Comparison of ENCODE assay signal across 22 mouse cellular contexts in the genomic region with DNA sequence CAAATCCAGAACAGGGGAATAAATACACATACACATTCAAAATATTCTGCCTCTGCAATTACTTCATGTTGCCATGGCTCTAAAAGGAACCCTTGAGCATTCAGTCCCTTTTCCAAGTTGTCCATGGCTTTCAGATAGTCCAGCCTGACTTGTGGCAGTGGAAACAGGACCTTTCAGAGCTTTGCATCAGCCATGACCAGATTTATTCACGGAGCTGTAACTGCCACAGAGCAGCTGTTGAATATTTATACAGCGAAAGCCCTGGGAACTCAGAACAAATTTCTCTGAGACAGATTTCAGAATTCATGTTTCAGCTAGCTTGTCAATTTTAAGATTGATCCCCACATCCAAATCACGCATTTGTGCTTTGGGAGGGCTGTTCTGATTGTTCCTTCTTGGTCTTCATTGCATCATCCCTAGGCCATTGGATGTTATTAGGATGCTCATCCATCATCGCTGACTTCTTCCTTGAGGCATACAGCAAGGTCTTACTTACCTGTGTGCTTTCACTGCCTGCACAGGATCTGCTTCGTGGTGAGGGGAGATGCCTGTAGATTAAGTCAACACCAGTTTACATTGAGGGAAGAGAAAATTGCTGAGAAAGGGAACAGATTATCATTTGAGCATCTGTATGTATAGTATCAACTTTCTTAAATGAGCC.
DNase-seq lines count a peak whose midpoint lies in the region; ATAC-seq and TF ChIP-seq lines count a peak whose summit lies in the region.
"Had no signal": no experiment of that assay in that cellular context is flagged by ENCODE, and none has a peak within 500 bp of the region (broad histone marks: within the 10 kb centered on the region; RNA-seq: fewer than 3 reads in every experiment).

No protein-coding gene starts in this region.

- 69% methylated on average over 5 of the region's 5 CpGs for WGBS in midbrain, embryonic 15.5 days
- WGBS in midbrain, embryonic 10.5 days, result 81% methylated on average over 5 of the region's 5 CpGs
- WGBS in hindbrain, embryonic 14.5 days, result 65% methylated on average over 5 of the region's 5 CpGs
- WGBS in cerebellum, adult 2 months, result 60% methylated on average over 5 of the region's 5 CpGs

- H3K4me3 ChIP-seq in midbrain, embryonic 15.5 days, result no peak overlapping the region
- H3K4me3 ChIP-seq in midbrain, embryonic 10.5 days, result no peak overlapping the region
- no peak overlapping the region for H3K4me3 ChIP-seq in hindbrain, embryonic 14.5 days (replicated peaks; ENCODE audit: low read length)
- no peak overlapping the region for H3K4me3 ChIP-seq in myocyte
- H3K4me3 ChIP-seq in cerebellum, adult 2 months (replicated peaks; ENCODE audit: insufficient read depth, low read depth, low read length), result no peak overlapping the region
- H3K4me3 ChIP-seq: embryonic facial prominence, embryonic 10.5 days; forebrain, embryonic 13.5 days; heart, adult 2 months; heart, embryonic 15.5 days had no signal

- no peak overlapping the region for H3K4me2 ChIP-seq in midbrain, embryonic 15.5 days
- no peak overlapping the region for H3K4me2 ChIP-seq in hindbrain, embryonic 14.5 days (replicated peaks)
- H3K4me2 ChIP-seq in myocyte (ENCODE audit: low read depth), result peak overlapping the region; percentile 10
- H3K4me2 ChIP-seq: forebrain, embryonic 13.5 days; heart, embryonic 11.5 days; heart, embryonic 15.5 days had no signal

- no peak for DNase-seq in midbrain, embryonic 10.5 days (ENCODE audit: low spot score)
- DNase-seq in brain, adult 2 months (ENCODE audit: low read depth, low spot score), result peak; percentile 5
- no peak for DNase-seq in hindbrain, embryonic 14.5 days (ENCODE audit: low spot score)
- DNase-seq in lung, postnatal 14 days, result no peak
- no peak for DNase-seq in cerebellum, adult 2 months
- DNase-seq: adrenal gland, postnatal 10 days; B cell, adult 2 months; cerebellum, adult 18-20 months; cerebellum, postnatal 10 days; forebrain, postnatal 0 days; gastrocnemius, postnatal 14 days; heart, adult 2 months; heart, postnatal 14 days had no signal

- H3K27ac ChIP-seq in midbrain, embryonic 15.5 days, result no peak overlapping the region
- no peak overlapping the region for H3K27ac ChIP-seq in midbrain, embryonic 10.5 days (replicated peaks)
- H3K27ac ChIP-seq in hindbrain, embryonic 14.5 days, result no peak overlapping the region
- no peak overlapping the region for H3K27ac ChIP-seq in cerebellum, adult 2 months (ENCODE audit: insufficient read depth, low read length)
- H3K27ac ChIP-seq: embryonic facial prominence, embryonic 10.5 days; forebrain, embryonic 13.5 days; heart, adult 2 months; heart, embryonic 15.5 days had no signal

- no peaks in the 10 kb centered on the region for H3K4me1 ChIP-seq in midbrain, embryonic 15.5 days
- H3K4me1 ChIP-seq in midbrain, embryonic 10.5 days, result no peaks in the 10 kb centered on the region
- no peaks in the 10 kb centered on the region for H3K4me1 ChIP-seq in hindbrain, embryonic 14.5 days (replicated peaks; ENCODE audit: control insufficient read depth, insufficient read depth, low read length)
- no peaks in the 10 kb centered on the region for H3K4me1 ChIP-seq in cerebellum, adult 2 months (ENCODE audit: control insufficient read depth, insufficient read depth, low read length)
- H3K4me1 ChIP-seq: embryonic facial prominence, embryonic 10.5 days; forebrain, embryonic 13.5 days; heart, embryonic 15.5 days had no signal

- H3K27me3 ChIP-seq in midbrain, embryonic 15.5 days (replicated peaks), result no peaks in the 10 kb centered on the region
- no peaks in the 10 kb centered on the region for H3K27me3 ChIP-seq in midbrain, embryonic 10.5 days (ENCODE audit: low read depth, poor library complexity, severe bottlenecking)
- no peaks in the 10 kb centered on the region for H3K27me3 ChIP-seq in hindbrain, embryonic 14.5 days (ENCODE audit: control insufficient read depth, insufficient read depth, low read length)
- H3K27me3 ChIP-seq in myocyte (ENCODE audit: control insufficient read depth, insufficient read depth, insufficient read length), result no peaks in the 10 kb centered on the region
- H3K27me3 ChIP-seq in cerebellum, adult 2 months (ENCODE audit: control insufficient read depth, insufficient read depth, low read length), result no peaks in the 10 kb centered on the region
- H3K27me3 ChIP-seq: forebrain, embryonic 13.5 days; heart, embryonic 15.5 days had no signal

- TF ChIP-seq CTCF in cerebellum, adult 2 months (IDR thresholded peaks at IDR 0.05; ENCODE audit: borderline replicate concordance, insufficient read depth, low read depth, low read length), result no peak

- H3K9me3 ChIP-seq in midbrain, embryonic 15.5 days, result no peaks in the 10 kb centered on the region
- no peaks in the 10 kb centered on the region for H3K9me3 ChIP-seq in midbrain, embryonic 10.5 days (replicated peaks)
- H3K9me3 ChIP-seq in hindbrain, embryonic 14.5 days (ENCODE audit: control insufficient read depth, low read length), result no peaks in the 10 kb centered on the region
- H3K9me3 ChIP-seq: embryonic facial prominence, embryonic 10.5 days; forebrain, embryonic 13.5 days; G1E; heart, embryonic 15.5 days had no signal

- H3K9ac ChIP-seq in midbrain, embryonic 15.5 days, result no peak overlapping the region
- H3K9ac ChIP-seq in hindbrain, embryonic 14.5 days, result no peak overlapping the region
- H3K9ac ChIP-seq: forebrain, embryonic 13.5 days; forebrain, postnatal 0 days; heart, embryonic 15.5 days had no signal

- H3ac ChIP-seq in myocyte (ENCODE audit: control insufficient read depth, insufficient read length), result no peak overlapping the region

- H3K79me2 ChIP-seq in myocyte (ENCODE audit: control insufficient read depth, insufficient read depth), result no peaks in the 10 kb centered on the region

- no peak for TF ChIP-seq POLR2A in myocyte (IDR thresholded peaks at IDR 0.05; ENCODE audit: insufficient read length, low read depth)
- no peak for TF ChIP-seq POLR2A in cerebellum, adult 2 months (IDR thresholded peaks at IDR 0.05; ENCODE audit: borderline replicate concordance, insufficient read depth, low read length)

- H3K36me3 ChIP-seq in midbrain, embryonic 15.5 days (replicated peaks), result no peaks in the 10 kb centered on the region
- no peaks in the 10 kb centered on the region for H3K36me3 ChIP-seq in midbrain, embryonic 10.5 days
- H3K36me3 ChIP-seq in hindbrain, embryonic 14.5 days (replicated peaks; ENCODE audit: control insufficient read depth, insufficient read depth), result no peaks in the 10 kb centered on the region
- H3K36me3 ChIP-seq in myocyte (ENCODE audit: control insufficient read depth, insufficient read depth), result no peaks in the 10 kb centered on the region
- H3K36me3 ChIP-seq: embryonic facial prominence, embryonic 10.5 days; G1E; heart, embryonic 15.5 days had no signal

- ATAC-seq in midbrain, embryonic 15.5 days (replicated peaks), result 0 out of 2 replicates have a peak, but pooled peaks have one; percentile 45
- ATAC-seq in hindbrain, embryonic 14.5 days (ENCODE audit: low FRiP score), result peak; percentile 37; the same call in 1 of the 2 replicates
- ATAC-seq: CD4-positive, CD25-positive, alpha-beta regulatory T cell, adult 4 months; forebrain, embryonic 13.5 days; forebrain, postnatal 0 days; inflammation-experienced regulatory T-cells, adult 6 months had no signal

TF ChIP-seq in myocyte, 11 proteins besides CTCF, POLR2A, EP300 and RAD21:
- TF ChIP-seq CEBPB (IDR thresholded peaks at IDR 0.05; ENCODE audit: insufficient read depth, poor library complexity, severe bottlenecking), result peak; percentile 58; the same call in 1 of the 2 replicates
- TF ChIP-seq E2F4 (IDR thresholded peaks at IDR 0.05; ENCODE audit: insufficient read depth), result no peak
